Mouse (Mus musculus): ENCODE results near the gene Lsm14a.
"Not testable (repeated sequence)": the region's sequence is repeated elsewhere in the genome, so short reads cannot be mapped to it uniquely, and the experiment has no call there.

Lsm14a gene

GRCm38 (mm10) chr7:34380311-34380710, 12.8 kb downstream of the Lsm14a start:
- no peak for DNase-seq (ENCODE audit: low read depth in 2 of 2, low spot score in 2 of 2)

DNA sequence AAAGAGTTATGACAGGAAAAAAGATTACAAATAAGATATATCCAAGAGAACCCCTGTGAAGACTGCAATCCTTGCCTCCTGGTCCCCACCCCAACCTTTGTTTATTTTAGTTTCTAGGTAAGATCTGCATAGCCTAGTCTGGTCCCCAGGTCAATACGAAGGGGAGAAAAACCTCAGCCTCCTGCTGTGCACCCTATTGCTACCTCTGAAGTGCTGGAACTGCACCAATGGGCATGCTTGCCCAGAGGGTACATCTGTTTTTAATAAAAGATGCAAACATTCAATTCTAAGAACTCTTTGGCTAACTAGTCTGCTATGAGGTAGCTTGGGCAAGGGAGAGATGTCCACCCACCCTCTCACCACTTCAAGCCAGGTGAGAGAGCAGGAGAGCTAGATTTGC, 19.2 kb downstream of the Lsm14a start:
- DNase-seq (ENCODE audit: low read depth in 2 of 2, low spot score in 2 of 2) = no peak

- DNase-seq (ENCODE audit: low read depth in 2 of 2, low spot score in 2 of 2) = no peak
Observed at GRCm38 (mm10) chr7:34355629-34356028, 37.5 kb downstream of the Lsm14a start.

DNA sequence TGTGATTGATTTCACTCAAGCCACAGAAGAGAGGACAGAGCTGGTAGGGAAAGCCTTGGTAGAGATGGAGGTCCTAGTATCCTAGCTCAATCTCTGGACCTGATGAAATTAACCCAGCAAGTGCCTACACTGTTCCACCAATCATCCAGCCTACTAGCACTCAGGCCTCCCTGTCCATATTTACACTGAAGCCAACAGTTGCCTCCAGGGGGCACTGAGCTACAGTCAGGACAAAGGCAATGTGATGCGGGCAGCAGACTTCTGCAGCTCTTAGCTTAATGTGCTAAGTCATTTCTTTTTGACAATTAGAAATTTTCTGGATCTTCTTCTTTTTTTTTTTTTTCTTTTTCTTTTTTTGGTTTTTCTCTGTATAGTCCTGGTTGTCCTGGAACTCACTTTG, 41.1 kb downstream of the Lsm14a start:
- DNase-seq (ENCODE audit: low read depth in 2 of 2, low spot score in 2 of 2) = no peak

DNA sequence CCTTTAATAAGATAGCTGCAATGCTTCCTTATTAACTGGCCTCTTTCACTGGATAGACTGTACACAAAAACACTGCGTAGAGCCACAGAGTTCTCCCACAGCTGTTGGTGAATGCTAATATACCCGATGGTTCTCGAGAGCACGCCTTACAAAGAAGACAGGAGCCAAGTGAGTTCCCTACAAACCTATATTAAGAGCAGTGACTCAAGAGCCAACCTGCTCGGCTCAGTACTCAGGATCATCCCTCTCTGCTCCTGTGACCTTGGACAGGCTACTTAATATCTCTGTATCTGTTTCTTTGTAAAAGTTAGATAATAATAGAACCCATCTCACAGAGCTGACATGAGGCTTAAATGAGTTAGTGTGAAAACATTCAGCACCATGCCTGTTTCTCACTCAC, 42.9 kb downstream of the Lsm14a start:
- DNase-seq (ENCODE audit: low read depth in 2 of 2, low spot score in 2 of 2) = no peak

DNA sequence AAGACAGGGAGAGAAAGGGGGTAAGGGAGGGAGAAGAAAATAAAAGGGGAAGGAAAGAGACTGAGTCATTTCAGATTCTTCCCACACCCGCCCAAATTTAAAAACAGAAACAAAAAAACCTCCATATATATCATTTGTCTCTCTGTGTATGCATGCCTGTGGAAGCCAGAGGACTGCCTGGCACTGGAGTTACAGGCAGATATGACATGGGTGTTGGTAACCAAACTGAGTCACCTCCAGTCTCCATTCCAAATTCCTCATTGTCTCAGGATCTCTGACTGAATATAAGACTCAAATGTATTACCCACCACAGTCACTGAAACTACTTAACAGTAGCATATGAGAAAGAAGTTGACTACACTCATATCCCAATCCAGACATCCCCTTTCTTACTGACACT, 45.1 kb downstream of the Lsm14a start:
- no peak for DNase-seq (ENCODE audit: low read depth in 2 of 2, low spot score in 2 of 2)

- DNase-seq (ENCODE audit: low read depth in 2 of 2, low spot score in 2 of 2) = no peak
Observed at GRCm38 (mm10) chr7:34347041-34347440, 46.1 kb downstream of the Lsm14a start.

DNA sequence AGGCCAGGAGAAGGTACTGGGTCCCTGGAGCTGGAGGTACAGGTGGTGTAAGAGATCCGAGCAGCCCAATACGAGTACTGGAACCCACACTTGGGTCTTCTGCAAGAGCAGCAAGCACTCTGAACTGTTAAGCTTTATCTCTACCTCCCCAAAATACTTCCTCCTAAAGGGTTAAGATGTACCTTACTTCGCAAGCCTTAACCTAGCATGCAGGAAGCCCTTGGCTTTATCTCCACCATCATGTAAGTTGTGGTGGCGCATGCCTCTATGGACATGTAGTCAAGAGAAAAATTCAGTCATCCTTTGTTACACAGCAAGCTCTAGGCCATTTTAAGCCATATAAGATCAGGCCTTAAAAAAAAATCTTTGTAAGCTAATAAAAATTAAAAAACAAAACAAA, 46.6 kb downstream of the Lsm14a start:
- no peak for DNase-seq (ENCODE audit: low read depth in 2 of 2, low spot score in 2 of 2)

- DNase-seq (ENCODE audit: low read depth in 2 of 2, low spot score in 2 of 2) = no peak
Observed at GRCm38 (mm10) chr7:34342040-34342793, 50.9 kb downstream of the Lsm14a start.

- no peak for DNase-seq (ENCODE audit: low read depth in 2 of 2, low spot score in 2 of 2)
Observed at GRCm38 (mm10) chr7:34340841-34341240, 52.3 kb downstream of the Lsm14a start.

GRCm38 (mm10) chr7:34339164-34339489, 54.0 kb downstream of the Lsm14a start:
- DNase-seq (ENCODE audit: low read depth in 2 of 2, low spot score in 2 of 2) = no peak

- no peak for DNase-seq (ENCODE audit: low read depth in 2 of 2, low spot score in 2 of 2)
Observed at GRCm38 (mm10) chr7:34338445-34339163, 54.5 kb downstream of the Lsm14a start.

DNA sequence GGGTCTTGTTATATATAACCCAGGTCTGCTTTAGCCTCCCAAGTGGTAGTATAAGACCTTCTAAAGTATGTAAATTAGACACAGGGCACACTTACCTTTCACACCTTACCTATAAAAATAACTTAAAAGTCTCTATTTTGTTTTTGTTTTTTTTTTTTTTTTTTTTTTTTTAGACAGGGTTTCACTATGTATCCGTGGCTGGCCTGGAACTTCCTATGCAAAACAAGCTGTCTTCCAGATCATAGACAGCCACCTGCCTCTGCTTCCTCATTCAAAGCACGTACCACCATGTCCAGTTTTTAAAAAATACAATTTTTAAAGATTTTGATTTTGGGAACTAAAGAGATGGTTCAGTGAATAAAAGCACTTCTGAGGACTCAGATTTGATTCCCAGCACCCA, 55.8 kb downstream of the Lsm14a start:
- no peak for DNase-seq (ENCODE audit: low read depth in 2 of 2, low spot score in 2 of 2)

- not testable (repeated sequence) for DNase-seq (ENCODE audit: low read depth in 2 of 2, low spot score in 2 of 2)
Observed at GRCm38 (mm10) chr7:34336545-34336944, 56.6 kb downstream of the Lsm14a start.

DNA sequence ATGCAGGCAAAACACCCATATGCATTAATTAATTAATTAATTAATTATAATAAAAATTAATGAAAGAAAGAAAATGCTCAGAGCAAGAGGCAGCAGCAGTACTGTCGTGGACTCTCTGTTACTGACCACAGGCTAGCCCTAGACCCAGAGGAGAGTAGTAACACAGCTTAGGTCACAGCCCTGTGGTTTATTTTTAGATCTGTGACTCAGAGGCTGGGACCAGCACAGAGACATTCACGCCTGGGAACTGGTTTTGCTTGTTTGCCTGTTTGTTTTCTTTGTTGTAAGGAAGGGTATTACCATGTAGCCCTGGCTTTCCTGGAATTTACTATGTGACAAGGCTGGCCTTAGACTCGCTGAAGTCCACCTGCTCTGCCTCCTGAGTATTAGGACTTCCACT, 65.6 kb downstream of the Lsm14a start:
- no peak for DNase-seq (ENCODE audit: low read depth in 2 of 2, low spot score in 2 of 2)

- no peak for DNase-seq (ENCODE audit: low read depth in 2 of 2, low spot score in 2 of 2)
Observed at GRCm38 (mm10) chr7:34324857-34325256, 68.3 kb downstream of the Lsm14a start.

DNA sequence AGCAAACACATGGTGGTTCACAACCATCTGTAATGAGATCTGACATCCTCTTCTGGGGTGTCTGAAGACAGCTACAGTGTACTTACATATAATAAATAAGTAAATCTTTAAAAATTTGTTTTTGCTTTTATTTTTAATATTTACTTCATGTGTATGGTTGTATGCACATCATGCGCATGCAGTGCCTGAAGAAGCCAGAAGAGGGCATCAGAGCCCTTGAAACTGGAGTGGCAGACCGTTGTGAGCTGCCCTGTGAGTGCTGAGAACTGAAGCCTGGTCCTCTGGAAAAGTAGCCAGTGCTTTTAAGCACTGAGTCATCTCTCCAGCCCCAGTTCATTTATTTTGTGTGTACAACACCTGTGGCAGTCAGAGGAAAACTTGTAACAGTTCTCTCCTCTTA, 69.1 kb downstream of the Lsm14a start:
- DNase-seq (ENCODE audit: low read depth in 2 of 2, low spot score in 2 of 2) = no peak

DNA sequence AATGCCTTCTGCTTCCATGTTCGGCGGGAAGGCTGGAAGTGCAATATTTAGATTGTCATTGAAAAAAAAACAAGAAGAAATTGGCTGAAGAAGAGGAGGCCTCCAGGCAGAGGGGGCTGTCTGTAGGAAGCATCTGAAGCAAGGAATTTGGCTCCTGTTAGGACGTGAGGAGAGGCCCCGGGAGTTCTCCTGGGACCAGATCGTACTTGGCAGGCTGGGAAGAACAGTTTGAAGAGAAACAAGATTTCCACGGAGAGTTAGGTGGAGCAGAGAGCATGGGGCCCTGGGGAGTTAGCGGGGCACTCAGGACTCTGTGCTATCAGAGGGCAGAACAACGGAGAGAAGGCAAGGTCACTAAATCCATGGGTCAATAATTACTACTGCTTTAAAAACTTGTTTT, 69.8 kb downstream of the Lsm14a start:
- DNase-seq (ENCODE audit: low read depth in 2 of 2, low spot score in 2 of 2) = no peak

DNA sequence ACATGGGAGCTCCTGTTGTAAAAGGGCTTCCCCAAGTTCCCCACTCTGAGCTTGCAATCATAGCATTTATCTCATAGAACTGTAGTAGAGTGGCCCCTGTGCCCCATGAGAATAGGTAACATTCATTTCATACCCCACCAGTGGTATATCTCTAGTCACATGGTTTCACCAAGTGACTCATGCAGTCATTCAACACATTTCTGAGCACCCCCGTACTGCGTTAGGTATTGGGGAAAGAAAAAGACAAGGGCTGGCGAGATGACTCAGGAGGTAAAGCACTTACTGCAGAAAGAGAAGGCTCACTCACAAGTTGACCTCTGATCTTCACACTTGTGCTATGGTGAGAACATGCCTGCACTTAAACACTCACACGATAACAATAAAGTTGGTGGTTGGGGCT, 71.2 kb downstream of the Lsm14a start:
- DNase-seq (ENCODE audit: low read depth in 2 of 2, low spot score in 2 of 2) = no peak

- DNase-seq (ENCODE audit: low read depth in 2 of 2, low spot score in 2 of 2) = no peak
Observed at GRCm38 (mm10) chr7:34321119-34321518, 72.0 kb downstream of the Lsm14a start.

- DNase-seq (ENCODE audit: low read depth in 2 of 2, low spot score in 2 of 2) = no peak
Observed at GRCm38 (mm10) chr7:34319957-34320356, 73.2 kb downstream of the Lsm14a start.

DNA sequence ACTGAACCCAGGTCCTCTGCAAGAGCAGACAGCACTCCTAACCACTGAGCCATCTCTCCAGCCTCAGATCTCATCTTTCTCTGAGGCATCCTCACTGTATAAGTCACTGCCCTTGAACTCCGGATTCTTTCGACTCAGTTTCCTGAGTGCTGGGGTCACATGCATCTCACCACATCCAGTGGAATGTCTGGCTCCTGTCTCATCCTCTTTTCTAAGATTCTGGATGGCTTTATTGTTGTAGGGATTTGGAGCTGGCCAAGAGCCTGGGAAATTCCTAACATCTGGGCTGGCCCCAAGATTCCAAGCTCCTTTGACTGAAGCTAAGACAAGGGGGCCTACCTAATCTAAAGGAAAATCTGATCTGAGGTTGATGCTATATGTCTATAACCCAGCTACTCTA, 74.0 kb downstream of the Lsm14a start:
- no peak for DNase-seq (ENCODE audit: low read depth in 2 of 2, low spot score in 2 of 2)

DNA sequence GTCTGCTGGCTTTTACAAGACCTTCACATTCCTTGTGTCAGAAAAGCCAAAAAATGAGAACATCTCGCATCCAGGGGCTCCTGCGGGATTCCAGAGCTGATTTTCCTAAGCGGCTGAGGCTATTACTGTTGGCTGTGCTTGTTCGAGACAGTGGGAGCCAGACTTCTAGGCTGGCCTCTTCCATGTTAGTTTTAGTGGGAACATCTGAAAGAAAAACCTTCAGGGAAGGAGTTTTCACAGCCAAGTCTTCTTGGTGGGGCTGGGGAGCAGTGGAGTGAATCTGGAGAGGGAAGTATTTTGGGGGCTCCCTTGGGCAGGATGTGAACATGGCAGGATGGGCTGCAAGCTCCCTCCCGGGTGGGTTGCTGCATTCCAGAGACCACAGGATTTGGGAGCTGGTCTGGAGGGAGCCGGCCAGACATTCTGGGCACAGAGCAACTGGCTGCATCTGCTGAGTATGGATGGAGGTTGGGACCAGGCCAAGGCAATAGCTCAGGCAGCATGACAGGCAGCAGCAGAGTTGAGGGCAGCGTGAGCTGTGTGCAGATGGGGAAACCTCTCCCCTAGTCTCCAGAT, 75.1 kb downstream of the Lsm14a start:
- DNase-seq (ENCODE audit: low read depth in 2 of 2, low spot score in 2 of 2) = no peak
